Mouse (Mus musculus): ENCODE measurements at regions not wholly inside any gene's neighbourhood (a gene's known extent, or its start where the extent isn't known, plus 50 kb on each side); places are given as distances from the start of the nearest gene placed in this dataset.
"Not testable (repeated sequence)": the region's sequence is repeated elsewhere in the genome, so short reads cannot be mapped to it uniquely, and the experiment has no call there.

GRCm38 (mm10) chr17:42956588-42956987 is 59.8 kb upstream of the Tnfrsf21 start:
- DNase-seq (ENCODE audit: low spot score), result no peak

- no peak for DNase-seq (ENCODE audit: low spot score)
Observed at GRCm38 (mm10) chr17:42954722-42955121, 61.6 kb upstream of the Tnfrsf21 start.

- no peak for DNase-seq (ENCODE audit: low spot score)
Observed at GRCm38 (mm10) chr17:42944453-42944852, 68.0 kb upstream of the Cd2ap start.

GRCm38 (mm10) chr17:42943272-42943696 is 66.8 kb upstream of the Cd2ap start:
- DNase-seq (ENCODE audit: low spot score), result peak; percentile 31

- DNase-seq (ENCODE audit: low spot score), result no peak
Observed at GRCm38 (mm10) chr17:42939476-42939875, 63.0 kb upstream of the Cd2ap start.

GRCm38 (mm10) chr17:42938579-42938978 is 62.1 kb upstream of the Cd2ap start:
- DNase-seq (ENCODE audit: low spot score), result no peak

- not testable (repeated sequence) for DNase-seq (ENCODE audit: low spot score)
Observed at GRCm38 (mm10) chr17:42937480-42937879, 61.0 kb upstream of the Cd2ap start.

- DNase-seq (ENCODE audit: low spot score), result no peak
Observed at GRCm38 (mm10) chr17:42934068-42934467, 57.6 kb upstream of the Cd2ap start.

- DNase-seq (ENCODE audit: low spot score), result no peak
Observed at GRCm38 (mm10) chr17:42933335-42934004, 57.0 kb upstream of the Cd2ap start.

GRCm38 (mm10) chr17:42927320-42927719 is 50.9 kb upstream of the Cd2ap start:
- no peak for DNase-seq (ENCODE audit: low spot score)

Data from spleen, adult 12 weeks (tissue).